Mouse (Mus musculus): ENCODE measurements around the gene Coro1a.
A peak's percentile ranks its signal among the peaks of the same experiment; 100 is the strongest.
"Not testable (repeated sequence)": the region's sequence is repeated elsewhere in the genome, so short reads cannot be mapped to it uniquely, and the experiment has no call there.

The Coro1a gene

GRCm38 (mm10) chr7:126707442-126708174 lies at the start of gene Coro1a:
Coro1a (minus strand) TSS chr7:126707787.
- no peak for DNase-seq (ENCODE audit: low spot score)

- DNase-seq (ENCODE audit: low spot score), result peak; percentile 85
Measured at GRCm38 (mm10) chr7:126754866-126755265, 47.3 kb upstream of the Coro1a start.

GRCm38 (mm10) chr7:126749582-126750343 lies 42.2 kb upstream of the Coro1a start:
- no peak for DNase-seq (ENCODE audit: low spot score)

- DNase-seq (ENCODE audit: low spot score), result no peak
Measured at GRCm38 (mm10) chr7:126748824-126749223, 41.2 kb upstream of the Coro1a start.

- no peak for DNase-seq (ENCODE audit: low spot score)
Measured at GRCm38 (mm10) chr7:126746798-126747197, 39.2 kb upstream of the Coro1a start.

- DNase-seq (ENCODE audit: low spot score), result no peak
Measured at GRCm38 (mm10) chr7:126746066-126746465, 38.5 kb upstream of the Coro1a start.

GRCm38 (mm10) chr7:126741964-126742482 lies 34.4 kb upstream of the Coro1a start:
- DNase-seq (ENCODE audit: low spot score), result peak; percentile 13

- no peak for DNase-seq (ENCODE audit: low spot score)
Measured at GRCm38 (mm10) chr7:126741452-126741851, 33.9 kb upstream of the Coro1a start.

- no peak for DNase-seq (ENCODE audit: low spot score)
Measured at GRCm38 (mm10) chr7:126740977-126741376, 33.4 kb upstream of the Coro1a start.

GRCm38 (mm10) chr7:126740132-126740735 lies 32.6 kb upstream of the Coro1a start:
- DNase-seq (ENCODE audit: low spot score), result no peak

- no peak for DNase-seq (ENCODE audit: low spot score)
Measured at GRCm38 (mm10) chr7:126739551-126739950, 32.0 kb upstream of the Coro1a start.

- no peak for DNase-seq (ENCODE audit: low spot score)
Measured at GRCm38 (mm10) chr7:126736122-126736521, 28.5 kb upstream of the Coro1a start.

- DNase-seq (ENCODE audit: low spot score), result not testable (repeated sequence)
Measured at GRCm38 (mm10) chr7:126730256-126730789, 22.7 kb upstream of the Coro1a start.

GRCm38 (mm10) chr7:126725667-126726066 lies 18.1 kb upstream of the Coro1a start:
- no peak for DNase-seq (ENCODE audit: low spot score)

GRCm38 (mm10) chr7:126725077-126725476 lies 17.5 kb upstream of the Coro1a start:
- DNase-seq (ENCODE audit: low spot score), result no peak

- DNase-seq (ENCODE audit: low spot score), result no peak
Measured at GRCm38 (mm10) chr7:126721635-126722034, 14.0 kb upstream of the Coro1a start.

- no peak for DNase-seq (ENCODE audit: low spot score)
Measured at GRCm38 (mm10) chr7:126718787-126719337, 11.3 kb upstream of the Coro1a start.

- no peak for DNase-seq (ENCODE audit: low spot score)
Measured at GRCm38 (mm10) chr7:126717566-126717965, 10.0 kb upstream of the Coro1a start.

GRCm38 (mm10) chr7:126715679-126716078 lies 8.1 kb upstream of the Coro1a start:
- DNase-seq (ENCODE audit: low spot score), result no peak

- no peak for DNase-seq (ENCODE audit: low spot score)
Measured at GRCm38 (mm10) chr7:126711910-126712309, 4.3 kb upstream of the Coro1a start.

GRCm38 (mm10) chr7:126710266-126710665 lies 2.7 kb upstream of the Coro1a start:
- DNase-seq (ENCODE audit: low spot score), result no peak

Measured in adipocyte (in vitro differentiated cells).